Mouse (Mus musculus): ENCODE results near the gene Rgs12. TPM values are rescaled to one million over a fixed set of nuclear protein-coding genes. Genes with fewer than 3 reads are reported as not detected.

The Rgs12 gene
- 10 to 100 TPM; 14.3 to 18.7 (median 17.6) TPM for total RNA-seq (2022)

GRCm38 (mm10) chr5:34948861-34949760, at the start of gene Rgs12:
TSS of gene Rgs12 (plus strand) at chr5:34949445.
- DNase-seq (ENCODE audit: low spot score), result peak; percentile 80

GRCm38 (mm10) chr5:34899787-34900469, 49.3 kb upstream of the Rgs12 start:
- DNase-seq (ENCODE audit: low spot score), result no peak

- no peak for DNase-seq (ENCODE audit: low spot score)
Measured at GRCm38 (mm10) chr5:34902371-34902770, 46.9 kb upstream of the Rgs12 start.

- DNase-seq (ENCODE audit: low spot score), result peak; percentile 13
Measured at GRCm38 (mm10) chr5:34902811-34903385, 46.3 kb upstream of the Rgs12 start.

GRCm38 (mm10) chr5:34904412-34904811, 44.8 kb upstream of the Rgs12 start:
- no peak for DNase-seq (ENCODE audit: low spot score)

GRCm38 (mm10) chr5:34907230-34907629, 42.0 kb upstream of the Rgs12 start:
- no peak for DNase-seq (ENCODE audit: low spot score)

- DNase-seq (ENCODE audit: low spot score), result no peak
Measured at GRCm38 (mm10) chr5:34907910-34908725, 41.1 kb upstream of the Rgs12 start, which contains the start of gene Msantd1. TSS of gene Msantd1 (plus strand) at chr5:34908012.

GRCm38 (mm10) chr5:34908726-34909633, 40.3 kb upstream of the Rgs12 start:
- no peak for DNase-seq (ENCODE audit: low spot score)

GRCm38 (mm10) chr5:34909634-34910503, 39.4 kb upstream of the Rgs12 start:
- DNase-seq (ENCODE audit: low spot score), result no peak

- no peak for DNase-seq (ENCODE audit: low spot score)
Measured at GRCm38 (mm10) chr5:34910504-34910815, 38.8 kb upstream of the Rgs12 start.

GRCm38 (mm10) chr5:34915801-34916200, 33.4 kb upstream of the Rgs12 start:
- peak; percentile 79 for DNase-seq (ENCODE audit: low spot score)

GRCm38 (mm10) chr5:34917234-34917655, 32.0 kb upstream of the Rgs12 start:
- no peak for DNase-seq (ENCODE audit: low spot score)

- no peak for DNase-seq (ENCODE audit: low spot score)
Measured at GRCm38 (mm10) chr5:34918785-34919184, 30.5 kb upstream of the Rgs12 start.

GRCm38 (mm10) chr5:34922531-34922930, 26.7 kb upstream of the Rgs12 start:
- DNase-seq (ENCODE audit: low spot score), result no peak

- DNase-seq (ENCODE audit: low spot score), result no peak
Measured at GRCm38 (mm10) chr5:34923920-34924319, 25.3 kb upstream of the Rgs12 start.

- DNase-seq (ENCODE audit: low spot score), result no peak
Measured at GRCm38 (mm10) chr5:34924519-34924918, 24.7 kb upstream of the Rgs12 start.

GRCm38 (mm10) chr5:34927648-34928047, 21.6 kb upstream of the Rgs12 start:
- no peak for DNase-seq (ENCODE audit: low spot score)

- no peak for DNase-seq (ENCODE audit: low spot score)
Measured at GRCm38 (mm10) chr5:34930151-34930975, 18.9 kb upstream of the Rgs12 start.

GRCm38 (mm10) chr5:34931091-34931490, 18.2 kb upstream of the Rgs12 start:
- no peak for DNase-seq (ENCODE audit: low spot score)
